Mouse (Mus musculus): ENCODE measurements around the gene Dbh. TPM values are rescaled to one million over a fixed set of nuclear protein-coding genes. Genes with fewer than 3 reads are reported as not detected.

Gene Dbh
- total and polyA plus RNA-seq, 3 experiments = not detected

GRCm38 (mm10) chr2:27209816-27210215, 44.8 kb downstream of the Dbh start:
- no peak overlapping the region for H3K4me3 ChIP-seq (ENCODE audit: control insufficient read depth in 1 of 2, insufficient read depth in 1 of 2, low read depth in 2 of 2, low read length in 2 of 2)
- no peaks in the 10 kb centered on the region for H3K36me3 ChIP-seq (ENCODE audit: control insufficient read depth in 1 of 2, insufficient read depth in 2 of 2, low read length in 2 of 2)
- no peaks in the 10 kb centered on the region for H3K79me2 ChIP-seq (ENCODE audit: control insufficient read depth, insufficient read depth, low read length, poor library complexity)
- TF ChIP-seq POLR2AphosphoS5 (IDR thresholded peaks at IDR 0.05; ENCODE audit: borderline replicate concordance, low read depth, low read length) = no peak
- no peak for TF ChIP-seq MAZ (IDR thresholded peaks at IDR 0.05; ENCODE audit: low read depth, low read length)
- TF ChIP-seq MXI1 (IDR thresholded peaks at IDR 0.05; ENCODE audit: low read depth, low read length) = no peak
- no peak for TF ChIP-seq BHLHE40 (IDR thresholded peaks at IDR 0.05; ENCODE audit: borderline replicate concordance, low read depth, low read length)
- no peak for TF ChIP-seq NELFE (IDR thresholded peaks at IDR 0.05; ENCODE audit: low read depth, low read length)
- no peak for TF ChIP-seq E2F4 (IDR thresholded peaks at IDR 0.05; ENCODE audit: borderline replicate concordance, low read depth, low read length)
- no peak for TF ChIP-seq MYB (IDR thresholded peaks at IDR 0.05; ENCODE audit: low read depth, low read length)
- TF ChIP-seq JUND (IDR thresholded peaks at IDR 0.05; ENCODE audit: low read depth, low read length) = no peak
- no peak for TF ChIP-seq TAL1 (IDR thresholded peaks at IDR 0.05; ENCODE audit: low read length)
- TF ChIP-seq NRF1 (IDR thresholded peaks at IDR 0.05; ENCODE audit: insufficient read depth, low read depth, low read length, poor library complexity, severe bottlenecking) = no peak
- TF ChIP-seq UBTF (IDR thresholded peaks at IDR 0.05; ENCODE audit: borderline replicate concordance, insufficient read depth, low read depth, low read length) = no peak
- no peak for TF ChIP-seq ZNF384 (IDR thresholded peaks at IDR 0.05; ENCODE audit: low read depth, low read length)
- no peak for TF ChIP-seq ZMIZ1 (IDR thresholded peaks at IDR 0.05; ENCODE audit: low read depth, low read length)
- TF ChIP-seq EP300 (IDR thresholded peaks at IDR 0.05; ENCODE audit: low read depth in 1 of 2, low read length in 2 of 2) = no peak
- TF ChIP-seq ELF1 (IDR thresholded peaks at IDR 0.05; ENCODE audit: low read depth, low read length) = no peak
- TF ChIP-seq USF1 (IDR thresholded peaks at IDR 0.05; ENCODE audit: low read depth, low read length) = no peak
- TF ChIP-seq HCFC1 (IDR thresholded peaks at IDR 0.05; ENCODE audit: low read depth, low read length) = no peak
- TF ChIP-seq CTCF (IDR thresholded peaks at IDR 0.05 in 2 of 3, conservative IDR thresholded peaks at IDR 0.05 in 1 of 3; ENCODE audit: control insufficient read depth in 1 of 3, insufficient read depth in 1 of 3, low read depth in 2 of 3, low read length in 3 of 3, poor library complexity in 1 of 3, severe bottlenecking in 1 of 3) = no peak
- DNase-seq (ENCODE audit: low read depth, low spot score) = no peak
- no peaks in the 10 kb centered on the region for H3K27me3 ChIP-seq (ENCODE audit: control insufficient read depth in 1 of 2, insufficient read depth in 2 of 2, low read length in 2 of 2)
- no peaks in the 10 kb centered on the region for H3K9me3 ChIP-seq (replicated peaks; ENCODE audit: insufficient read depth, low read length)
- no peak overlapping the region for H3K27ac ChIP-seq (ENCODE audit: control insufficient read depth, low read depth, low read length)
- no peaks in the 10 kb centered on the region for H3K4me1 ChIP-seq (ENCODE audit: control insufficient read depth in 1 of 2, insufficient read depth in 2 of 2, low read length in 2 of 2)
- H3K9ac ChIP-seq (ENCODE audit: control insufficient read depth, low read depth, low read length, poor library complexity, severe bottlenecking) = no peak overlapping the region

- no peaks in the 10 kb centered on the region for H3K4me1 ChIP-seq (ENCODE audit: control insufficient read depth in 1 of 2, insufficient read depth in 2 of 2, low read length in 2 of 2)
- H3K9ac ChIP-seq (ENCODE audit: control insufficient read depth, low read depth, low read length, poor library complexity, severe bottlenecking) = no peak overlapping the region
- H3K27ac ChIP-seq (ENCODE audit: control insufficient read depth, low read depth, low read length) = no peak overlapping the region
- H3K4me3 ChIP-seq (ENCODE audit: control insufficient read depth in 1 of 2, insufficient read depth in 1 of 2, low read depth in 2 of 2, low read length in 2 of 2) = no peak overlapping the region
- TF ChIP-seq ETS1 (IDR thresholded peaks at IDR 0.05; ENCODE audit: low read depth, low read length) (no peak), POLR2A (IDR thresholded peaks at IDR 0.05; ENCODE audit: control insufficient read depth in 1 of 2, insufficient read depth in 1 of 2, low read depth in 1 of 2, low read length in 2 of 2, poor library complexity in 1 of 2) (no peak), SMC3 (IDR thresholded peaks at IDR 0.05; ENCODE audit: low read depth, low read length) (peak; percentile 80), ZNF384 (IDR thresholded peaks at IDR 0.05; ENCODE audit: low read depth, low read length) (no peak), TAL1 (IDR thresholded peaks at IDR 0.05; ENCODE audit: low read length) (no peak), TBP (IDR thresholded peaks at IDR 0.05; ENCODE audit: low read depth, low read length) (no peak), ELF1 (IDR thresholded peaks at IDR 0.05; ENCODE audit: low read depth, low read length) (no peak), MEF2A (IDR thresholded peaks at IDR 0.05; ENCODE audit: extremely low read depth, insufficient replicate concordance, low read depth, low read length, poor library complexity, severe bottlenecking) (no peak), ZC3H11A (IDR thresholded peaks at IDR 0.05; ENCODE audit: low read depth, low read length) (peak; percentile 40), RAD21 (IDR thresholded peaks at IDR 0.05; ENCODE audit: low read depth, low read length) (peak; percentile 45), CTCF (IDR thresholded peaks at IDR 0.05 in 2 of 3, conservative IDR thresholded peaks at IDR 0.05 in 1 of 3; ENCODE audit: control insufficient read depth in 1 of 3, insufficient read depth in 1 of 3, low read depth in 2 of 3, low read length in 3 of 3, poor library complexity in 1 of 3, severe bottlenecking in 1 of 3) (peak; percentile 73 to 93 (median 76))
- no peaks in the 10 kb centered on the region for H3K9me3 ChIP-seq (replicated peaks; ENCODE audit: insufficient read depth, low read length)
- H3K27me3 ChIP-seq (ENCODE audit: control insufficient read depth in 1 of 2, insufficient read depth in 2 of 2, low read length in 2 of 2) = no peaks in the 10 kb centered on the region
- H3K79me2 ChIP-seq (ENCODE audit: control insufficient read depth, insufficient read depth, low read length, poor library complexity) = no peaks in the 10 kb centered on the region
- peak; percentile 48 for DNase-seq (ENCODE audit: low read depth, low spot score)
- H3K36me3 ChIP-seq (ENCODE audit: control insufficient read depth in 1 of 2, insufficient read depth in 2 of 2, low read length in 2 of 2) = no peaks in the 10 kb centered on the region
These were observed 45.2 kb downstream of the Dbh start for GRCm38 (mm10) chr2:27210255-27210654.

Measured in MEL (cell line).